1 mouse cellular context compared by ENCODE assay signal in genomic region chr6:97222931-97223467, GRCm38 (mm10).
TF ChIP-seq lines count a peak whose summit lies in the region.

No protein-coding gene starts in this region.

TF ChIP-seq in CH12.LX, 34 proteins besides CTCF, POLR2A, EP300 and RAD21:
- TF ChIP-seq SMC3 (IDR thresholded peaks at IDR 0.05; ENCODE audit: low read depth, low read length) (no peak), TCF12 (IDR thresholded peaks at IDR 0.05; ENCODE audit: low read depth, low read length) (peak; percentile 28; the same call in 1 of the 2 replicates), MEF2A (IDR thresholded peaks at IDR 0.05; ENCODE audit: borderline replicate concordance, low read depth, low read length) (peak; percentile 91), IRF4 (IDR thresholded peaks at IDR 0.05; ENCODE audit: low read depth, low read length) (peak; percentile 38; the same call in 1 of the 2 replicates), ETS1 (conservative IDR thresholded peaks at IDR 0.05; ENCODE audit: low read depth, low read length) (peak; percentile 28), MAZ (IDR thresholded peaks at IDR 0.05; ENCODE audit: low read depth, low read length) (peak; percentile 46; the same call in 1 of the 2 replicates), CHD2 (IDR thresholded peaks at IDR 0.05; ENCODE audit: low read length) (0 out of 2 replicates have a peak, but pooled peaks have one; percentile 45), E2F4 (IDR thresholded peaks at IDR 0.05; ENCODE audit: insufficient replicate concordance, low read depth, low read length) (no peak), PAX5 (IDR thresholded peaks at IDR 0.05; ENCODE audit: low read length) (no peak)
